Mouse (Mus musculus): ENCODE results near the gene Tie1. TPM values are rescaled to one million over a fixed set of nuclear protein-coding genes. Genes with fewer than 3 reads are reported as not detected.
A peak's percentile ranks its signal among the peaks of the same experiment; 100 is the strongest.

Gene Tie1
- polyA plus RNA-seq (2012; rRNA removed) (5.0 and 5.3 TPM in 2 replicates), polyA plus RNA-seq (2014; fragmentation: Nextera tagmentation; extraction: Ambion mirVana) (3.5 and 3.9 TPM in 2 replicates)

DNA sequence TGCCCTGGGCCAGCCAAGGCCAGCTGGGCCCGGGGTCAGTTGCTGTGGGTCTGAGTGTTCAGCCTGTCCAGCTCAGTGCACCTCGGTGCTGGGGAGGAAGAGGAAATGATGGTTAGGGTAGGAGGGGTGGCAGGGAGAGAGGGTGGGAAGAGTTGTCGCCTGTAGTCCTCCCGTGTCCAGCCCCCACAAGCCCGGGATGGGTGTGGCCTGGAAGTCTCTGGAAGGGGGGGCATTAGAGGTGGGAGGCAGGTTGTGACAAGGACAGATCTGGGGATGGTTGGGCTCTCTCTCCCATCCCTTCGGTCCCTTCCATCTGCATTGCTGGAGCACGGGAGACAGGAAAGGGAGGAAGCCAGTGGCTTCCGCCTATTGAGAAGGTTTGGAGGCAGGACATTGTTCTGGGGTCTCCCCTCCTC is at the start of gene Tie1:
Gene Tie1, minus strand, starts transcription at position 345 of the 416 bp plus-strand sequence.
- Histone ChIP-seq H3K4me1 (replicated peaks; ENCODE audit: control insufficient read depth in 2 of 2, insufficient read depth in 2 of 2, low read length in 1 of 2) (no peaks in the 10 kb centered on the region), H3K4me2 (ENCODE audit: low read depth) (no peak within 1 kb of the TSS), H3K27ac (no peak within 1 kb of the TSS), H3K9me3 (ENCODE audit: control insufficient read depth, low read length) (no peaks in the 10 kb centered on the region), H3K36me3 (replicated peaks; ENCODE audit: control insufficient read depth, insufficient read depth, low read depth) (no peaks in the 10 kb centered on the region), H3K4me3 (ENCODE audit: insufficient read depth in 1 of 2, low read depth in 2 of 2, low read length in 2 of 2) (peak within 1 kb of the TSS in 1 of 2 experiments; percentile 21; a peak in 1 of 4 replicates), H3K9ac (replicated peaks) (no peak within 1 kb of the TSS), H3K27me3 (ENCODE audit: control insufficient read depth, insufficient read depth, low read length) (no peaks in the 10 kb centered on the region)
- 14% methylated on average over 8 of the region's 8 CpGs for WGBS (ENCODE audit: insufficient replicate concordance)
- TF ChIP-seq EP300 (IDR thresholded peaks at IDR 0.05; ENCODE audit: low read depth) (no peak), CTCF (IDR thresholded peaks at IDR 0.05; ENCODE audit: low read depth) (no peak)
- DNase-seq (ENCODE audit: low read depth in 3 of 3, low spot score in 3 of 3) (no peak), ATAC-seq (ENCODE audit: insufficient read depth) (peak; percentile 65)

DNA sequence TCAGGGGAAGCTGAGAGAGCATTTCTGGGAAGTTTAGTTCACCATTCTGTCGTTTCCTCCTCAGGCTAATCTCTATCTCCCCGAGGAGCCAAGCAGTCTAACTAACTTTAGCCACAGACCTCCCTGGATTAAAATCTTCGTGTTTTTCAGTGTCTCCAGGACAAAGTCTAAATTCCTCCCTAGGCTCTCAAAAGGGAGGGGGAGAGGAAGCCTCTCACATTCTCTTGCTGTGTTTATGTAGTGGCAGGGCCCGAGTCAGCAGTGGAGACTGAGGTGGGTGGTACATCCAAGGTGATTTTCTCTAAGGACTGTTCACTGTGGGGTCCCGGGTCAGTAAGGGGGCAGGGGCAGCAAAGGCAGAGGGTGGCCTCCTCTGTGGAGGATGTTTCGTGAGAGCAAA is 47.9 kb upstream of the Tie1 start:
- DNase-seq (ENCODE audit: low read depth in 3 of 3, low spot score in 3 of 3) (no peak), ATAC-seq (ENCODE audit: insufficient read depth) (no peak)
- no peak overlapping the region for H3K4me2 ChIP-seq (ENCODE audit: low read depth)
- H3K27ac ChIP-seq: no peak overlapping the region
- no peak overlapping the region for H3K4me3 ChIP-seq (ENCODE audit: insufficient read depth in 1 of 2, low read depth in 2 of 2, low read length in 2 of 2)
- TF ChIP-seq CTCF (IDR thresholded peaks at IDR 0.05; ENCODE audit: low read depth): no peak
- TF ChIP-seq EP300 (IDR thresholded peaks at IDR 0.05; ENCODE audit: low read depth): no peak
- WGBS (ENCODE audit: insufficient replicate concordance): 26% methylated on average over 6 of the region's 6 CpGs
- no peak overlapping the region for H3K9ac ChIP-seq (replicated peaks)
- no peaks in the 10 kb centered on the region; a peak in 1 of 4 replicates for H3K4me1 ChIP-seq (replicated peaks; ENCODE audit: control insufficient read depth in 2 of 2, insufficient read depth in 2 of 2, low read length in 1 of 2)
- H3K9me3 ChIP-seq (ENCODE audit: control insufficient read depth, low read length): no peaks in the 10 kb centered on the region
- H3K36me3 ChIP-seq (replicated peaks; ENCODE audit: control insufficient read depth, insufficient read depth, low read depth): no peaks in the 10 kb centered on the region
- H3K27me3 ChIP-seq (ENCODE audit: control insufficient read depth, insufficient read depth, low read length): no peaks in the 10 kb centered on the region

DNA sequence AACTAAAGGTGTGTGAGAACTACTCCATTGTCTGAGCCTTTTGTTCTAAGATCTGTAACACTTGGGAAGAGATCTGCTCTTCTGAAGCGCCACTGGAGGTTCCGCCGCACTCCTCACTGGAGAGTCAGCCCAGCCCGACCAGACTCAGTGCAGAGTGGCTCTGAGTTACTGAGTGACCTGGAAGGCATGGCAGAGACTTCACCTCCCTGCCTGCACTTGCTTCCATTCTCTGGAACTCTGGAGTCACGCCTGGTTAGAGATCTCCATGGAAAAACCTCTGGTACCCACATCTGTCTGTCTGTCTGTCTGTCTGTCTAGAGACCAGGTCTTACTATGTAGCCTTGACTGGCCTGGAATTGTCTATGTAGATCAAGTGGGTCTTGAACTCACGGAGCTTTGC is 45.7 kb upstream of the Tie1 start:
- ATAC-seq (ENCODE audit: insufficient read depth): no peak
- Histone ChIP-seq H3K4me3 (ENCODE audit: insufficient read depth in 1 of 2, low read depth in 2 of 2, low read length in 2 of 2) (no peak overlapping the region), H3K36me3 (replicated peaks; ENCODE audit: control insufficient read depth, insufficient read depth, low read depth) (no peaks in the 10 kb centered on the region), H3K27ac (no peak overlapping the region), H3K27me3 (ENCODE audit: control insufficient read depth, insufficient read depth, low read length) (no peaks in the 10 kb centered on the region), H3K9ac (replicated peaks) (no peak overlapping the region), H3K4me1 (replicated peaks; ENCODE audit: control insufficient read depth in 2 of 2, insufficient read depth in 2 of 2, low read length in 1 of 2) (no peaks in the 10 kb centered on the region; a peak in 1 of 4 replicates), H3K9me3 (ENCODE audit: control insufficient read depth, low read length) (no peaks in the 10 kb centered on the region), H3K4me2 (ENCODE audit: low read depth) (no peak overlapping the region)
- WGBS (ENCODE audit: insufficient replicate concordance): 72% methylated on average over 6 of the region's 6 CpGs
- no peak for DNase-seq (ENCODE audit: low read depth in 3 of 3, low spot score in 3 of 3)
- TF ChIP-seq EP300 (IDR thresholded peaks at IDR 0.05; ENCODE audit: low read depth) (no peak), CTCF (IDR thresholded peaks at IDR 0.05; ENCODE audit: low read depth) (no peak)

DNA sequence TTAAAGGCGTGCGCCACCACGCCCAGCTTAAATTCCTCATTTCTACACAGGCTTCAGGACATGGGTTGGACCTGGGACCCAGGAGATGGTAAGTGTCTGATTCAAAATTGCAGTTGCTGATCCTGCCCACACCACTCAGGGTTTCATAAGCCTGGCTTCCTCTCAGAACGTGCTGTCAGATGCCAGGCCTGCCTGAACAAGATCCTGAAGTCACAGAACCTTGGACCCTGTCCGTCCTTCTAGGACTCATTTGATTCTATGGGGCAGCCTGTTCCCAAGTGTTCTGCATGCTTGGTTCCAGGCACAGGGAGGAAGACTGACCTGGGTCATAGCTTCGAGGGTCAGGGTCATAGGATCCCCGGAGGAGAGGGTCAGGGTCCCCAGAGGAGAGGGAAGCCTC is 43.7 kb upstream of the Tie1 start:
- no peak for TF ChIP-seq CTCF (IDR thresholded peaks at IDR 0.05; ENCODE audit: low read depth)
- no peak for TF ChIP-seq EP300 (IDR thresholded peaks at IDR 0.05; ENCODE audit: low read depth)
- Histone ChIP-seq H3K9me3 (ENCODE audit: control insufficient read depth, low read length) (no peaks in the 10 kb centered on the region), H3K4me3 (ENCODE audit: insufficient read depth in 1 of 2, low read depth in 2 of 2, low read length in 2 of 2) (no peak overlapping the region), H3K9ac (replicated peaks) (no peak overlapping the region), H3K27me3 (ENCODE audit: control insufficient read depth, insufficient read depth, low read length) (no peaks in the 10 kb centered on the region), H3K4me2 (ENCODE audit: low read depth) (no peak overlapping the region), H3K27ac (no peak overlapping the region), H3K36me3 (replicated peaks; ENCODE audit: control insufficient read depth, insufficient read depth, low read depth) (no peaks in the 10 kb centered on the region), H3K4me1 (replicated peaks; ENCODE audit: control insufficient read depth in 2 of 2, insufficient read depth in 2 of 2, low read length in 1 of 2) (no peaks in the 10 kb centered on the region; a peak in 1 of 4 replicates)
- WGBS (ENCODE audit: insufficient replicate concordance): 54% methylated on average over 7 of the region's 7 CpGs
- DNase-seq (ENCODE audit: low read depth in 3 of 3, low spot score in 3 of 3): no peak
- ATAC-seq (ENCODE audit: insufficient read depth): no peak

DNA sequence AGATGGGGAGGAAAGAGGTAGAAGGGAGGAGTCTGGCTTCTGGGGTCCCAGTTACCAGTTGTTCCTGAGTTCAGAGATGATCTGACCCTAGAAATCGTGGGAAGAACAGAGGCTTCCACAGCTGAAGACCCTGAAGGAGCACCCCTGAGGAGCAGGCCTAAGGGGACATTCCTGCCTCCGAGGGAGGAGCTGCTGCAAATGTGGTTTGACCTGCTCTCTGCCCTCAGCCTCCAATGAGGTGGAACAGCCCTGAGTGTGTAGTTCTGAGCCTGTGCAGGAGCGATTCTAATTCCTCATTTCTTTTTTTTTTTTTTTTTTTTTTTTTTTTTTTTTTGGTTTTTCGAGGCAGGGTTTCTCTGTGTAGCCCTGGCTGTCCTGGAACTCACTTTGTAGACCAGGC is 43.3 kb upstream of the Tie1 start:
- Histone ChIP-seq H3K4me1 (replicated peaks; ENCODE audit: control insufficient read depth in 2 of 2, insufficient read depth in 2 of 2, low read length in 1 of 2) (no peaks in the 10 kb centered on the region; a peak in 1 of 4 replicates), H3K36me3 (replicated peaks; ENCODE audit: control insufficient read depth, insufficient read depth, low read depth) (no peaks in the 10 kb centered on the region), H3K27me3 (ENCODE audit: control insufficient read depth, insufficient read depth, low read length) (no peaks in the 10 kb centered on the region), H3K27ac (no peak overlapping the region), H3K9me3 (ENCODE audit: control insufficient read depth, low read length) (no peaks in the 10 kb centered on the region), H3K9ac (replicated peaks) (no peak overlapping the region), H3K4me2 (ENCODE audit: low read depth) (no peak overlapping the region), H3K4me3 (ENCODE audit: insufficient read depth in 1 of 2, low read depth in 2 of 2, low read length in 2 of 2) (no peak overlapping the region)
- TF ChIP-seq CTCF (IDR thresholded peaks at IDR 0.05; ENCODE audit: low read depth) (no peak), EP300 (IDR thresholded peaks at IDR 0.05; ENCODE audit: low read depth) (no peak)
- DNase-seq (ENCODE audit: low read depth in 3 of 3, low spot score in 3 of 3): no peak
- 33% methylated on average over 3 of the region's 4 CpGs for WGBS (ENCODE audit: insufficient replicate concordance)
- no peak for ATAC-seq (ENCODE audit: insufficient read depth)
